Mouse (Mus musculus) C2C12 (cell line): ENCODE measurements at regions not wholly inside any gene's neighbourhood (a gene's known extent, or its start where the extent isn't known, plus 50 kb on each side); places are given as distances from the start of the nearest gene placed in this dataset.

ENCODE experiments used
- CTCF ChIP-seq: IDR thresholded peaks from one replicate; pipeline ENCODE4 v1.5.1; 2011; ENCODE audit not compliant: control insufficient read depth, insufficient read depth, insufficient read length
- FOSL1 ChIP-seq: IDR thresholded peaks from one replicate; pipeline ENCODE4 v1.8.0; 2011; ENCODE audit warnings: mild to moderate bottlenecking, low read length; ENCODE audit not compliant: poor library complexity, insufficient read depth, severe bottlenecking
- MAX ChIP-seq: IDR thresholded peaks from one replicate; pipeline ENCODE4 v1.6.1; 2011; ENCODE audit warnings: mild to moderate bottlenecking, control low read depth
- USF1 ChIP-seq: IDR thresholded peaks from one replicate; pipeline ENCODE4 v1.6.1; 2011; ENCODE audit warnings: low read depth, mild to moderate bottlenecking, control low read depth, moderate library complexity

DNA sequence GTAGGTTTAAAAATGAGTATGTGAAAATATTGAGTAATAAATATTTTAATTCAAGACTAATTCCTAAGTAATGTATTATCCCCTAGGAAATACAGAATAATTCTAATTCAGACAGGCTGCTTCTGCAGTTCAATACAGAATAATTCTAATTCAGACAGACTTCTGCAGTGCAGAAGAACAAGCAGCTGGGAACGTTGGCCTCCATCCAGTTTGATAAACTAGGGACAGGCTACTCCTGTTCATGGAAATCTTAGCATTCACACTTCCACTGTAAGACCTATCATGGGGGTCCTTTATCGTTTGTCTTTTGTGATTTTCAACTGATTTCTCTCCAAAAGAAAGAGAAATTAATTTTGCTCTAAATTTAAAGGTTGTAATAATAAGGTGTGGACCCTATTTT is 319.2 kb downstream of the Kctd12 start:
- TF ChIP-seq CTCF (no peak), FOSL1 (no peak), USF1 (no peak), MAX (no peak)
